Mouse (Mus musculus): ENCODE measurements around the gene Dsn1. TPM values are rescaled to one million over a fixed set of nuclear protein-coding genes. Genes with fewer than 3 reads are reported as not detected.

Gene Dsn1
- total RNA-seq, 1 experiment from 2014 or later = 17.8 TPM

- ATAC-seq (replicated peaks; ENCODE audit: insufficient number of reproducible peaks, low FRiP score, low TSS enrichment, poor library complexity, severe bottlenecking) = peak; percentile 76
Observed at GRCm38 (mm10) chr2:157030804-157031203, 23.9 kb upstream of the Dsn1 start.

- no peak for ATAC-seq (replicated peaks; ENCODE audit: insufficient number of reproducible peaks, low FRiP score, low TSS enrichment, poor library complexity, severe bottlenecking)
Observed at GRCm38 (mm10) chr2:157028261-157028660, 21.3 kb upstream of the Dsn1 start.

- ATAC-seq (replicated peaks; ENCODE audit: insufficient number of reproducible peaks, low FRiP score, low TSS enrichment, poor library complexity, severe bottlenecking) = no peak
Observed at GRCm38 (mm10) chr2:157027106-157028008, 20.4 kb upstream of the Dsn1 start.

- ATAC-seq (replicated peaks; ENCODE audit: insufficient number of reproducible peaks, low FRiP score, low TSS enrichment, poor library complexity, severe bottlenecking) = 0 out of 2 replicates have a peak, but pooled peaks have one; percentile 16
Observed at GRCm38 (mm10) chr2:157021156-157021555, 14.2 kb upstream of the Dsn1 start.

GRCm38 (mm10) chr2:157019228-157019627, 12.3 kb upstream of the Dsn1 start:
- ATAC-seq (replicated peaks; ENCODE audit: insufficient number of reproducible peaks, low FRiP score, low TSS enrichment, poor library complexity, severe bottlenecking) = no peak

GRCm38 (mm10) chr2:157016529-157017270, 9.7 kb upstream of the Dsn1 start:
- ATAC-seq (replicated peaks; ENCODE audit: insufficient number of reproducible peaks, low FRiP score, low TSS enrichment, poor library complexity, severe bottlenecking) = no peak

- ATAC-seq (replicated peaks; ENCODE audit: insufficient number of reproducible peaks, low FRiP score, low TSS enrichment, poor library complexity, severe bottlenecking) = no peak
Observed at GRCm38 (mm10) chr2:157012341-157012740, 5.4 kb upstream of the Dsn1 start.

GRCm38 (mm10) chr2:157010634-157011310, 3.8 kb upstream of the Dsn1 start:
- no peak for ATAC-seq (replicated peaks; ENCODE audit: insufficient number of reproducible peaks, low FRiP score, low TSS enrichment, poor library complexity, severe bottlenecking)

GRCm38 (mm10) chr2:157010121-157010520, 3.2 kb upstream of the Dsn1 start:
- no peak for ATAC-seq (replicated peaks; ENCODE audit: insufficient number of reproducible peaks, low FRiP score, low TSS enrichment, poor library complexity, severe bottlenecking)

GRCm38 (mm10) chr2:157008509-157008908, 1.6 kb upstream of the Dsn1 start:
- ATAC-seq (replicated peaks; ENCODE audit: insufficient number of reproducible peaks, low FRiP score, low TSS enrichment, poor library complexity, severe bottlenecking) = no peak

GRCm38 (mm10) chr2:157007234-157007596, 261 bp upstream of the Dsn1 start:
- ATAC-seq (replicated peaks; ENCODE audit: insufficient number of reproducible peaks, low FRiP score, low TSS enrichment, poor library complexity, severe bottlenecking) = no peak

GRCm38 (mm10) chr2:157002321-157002720, 4.6 kb downstream of the Dsn1 start:
- no peak for ATAC-seq (replicated peaks; ENCODE audit: insufficient number of reproducible peaks, low FRiP score, low TSS enrichment, poor library complexity, severe bottlenecking)

GRCm38 (mm10) chr2:156998263-156998662, 8.7 kb downstream of the Dsn1 start:
- ATAC-seq (replicated peaks; ENCODE audit: insufficient number of reproducible peaks, low FRiP score, low TSS enrichment, poor library complexity, severe bottlenecking) = no peak

GRCm38 (mm10) chr2:156996576-156996975, 10.4 kb downstream of the Dsn1 start:
- no peak for ATAC-seq (replicated peaks; ENCODE audit: insufficient number of reproducible peaks, low FRiP score, low TSS enrichment, poor library complexity, severe bottlenecking)

- ATAC-seq (replicated peaks; ENCODE audit: insufficient number of reproducible peaks, low FRiP score, low TSS enrichment, poor library complexity, severe bottlenecking) = peak; percentile 98
Observed at GRCm38 (mm10) chr2:156991470-156992319, 15.3 kb downstream of the Dsn1 start, which contains the start of gene Ndrg3. TSS of gene Ndrg3 (minus strand) at chr2:156992056.

GRCm38 (mm10) chr2:156990727-156991431, 16.1 kb downstream of the Dsn1 start:
- no peak for ATAC-seq (replicated peaks; ENCODE audit: insufficient number of reproducible peaks, low FRiP score, low TSS enrichment, poor library complexity, severe bottlenecking)

GRCm38 (mm10) chr2:156987316-156987715, 19.6 kb downstream of the Dsn1 start:
- ATAC-seq (replicated peaks; ENCODE audit: insufficient number of reproducible peaks, low FRiP score, low TSS enrichment, poor library complexity, severe bottlenecking) = no peak

- ATAC-seq (replicated peaks; ENCODE audit: insufficient number of reproducible peaks, low FRiP score, low TSS enrichment, poor library complexity, severe bottlenecking) = 0 out of 2 replicates have a peak, but pooled peaks have one; percentile 31
Observed at GRCm38 (mm10) chr2:156982864-156983263, 24.1 kb downstream of the Dsn1 start.
